ENCODE assay signal across 17 mouse cellular contexts in the genomic region with DNA sequence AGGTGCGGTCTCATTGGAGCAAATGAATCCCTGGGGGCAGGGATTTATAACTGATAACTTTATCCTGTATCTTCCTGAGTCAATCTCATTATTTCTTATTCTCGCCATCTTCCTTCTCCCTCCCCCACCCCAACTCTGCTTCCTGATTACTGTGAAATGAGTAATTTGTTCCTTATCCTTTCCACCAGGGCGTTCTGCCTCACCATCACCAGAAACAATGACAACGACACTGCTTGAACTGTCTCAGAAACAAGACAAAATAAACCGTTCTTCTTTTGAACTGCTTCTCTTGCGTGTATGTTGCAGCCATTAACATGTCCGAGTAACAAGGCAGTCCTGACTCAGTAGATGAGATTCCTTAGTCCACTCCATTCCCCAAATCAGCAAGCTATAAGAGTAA.
"Had no signal": no experiment of that assay in that cellular context is flagged by ENCODE, and none has a peak within 500 bp of the region (broad histone marks: within the 10 kb centered on the region; RNA-seq: fewer than 3 reads in every experiment).

No protein-coding gene starts in this region.

- DNase-seq: retina, postnatal 1 day; right cerebral cortex, adult 18-20 months; right cerebral cortex, postnatal 14 days; right cerebral cortex, postnatal 25 days; right cerebral cortex, postnatal 4 days; spleen, adult 18-20 months; thymus, adult 18-20 months; thymus, adult 2 months; thymus, postnatal 14 days; thymus, postnatal 25 days; thymus, postnatal 36 days; thymus, postnatal 4 days had no signal

- H3K27ac ChIP-seq: neural tube, embryonic 12.5 days; neural tube, embryonic 13.5 days; neural tube, embryonic 15.5 days; stomach, embryonic 15.5 days; stomach, postnatal 0 days had no signal

- H3K4me3 ChIP-seq: neural tube, embryonic 12.5 days; neural tube, embryonic 13.5 days; neural tube, embryonic 15.5 days; stomach, embryonic 15.5 days had no signal

- H3K27me3 ChIP-seq: neural tube, embryonic 12.5 days; neural tube, embryonic 13.5 days; neural tube, embryonic 15.5 days; stomach, embryonic 15.5 days had no signal

- H3K4me1 ChIP-seq: neural tube, embryonic 12.5 days; neural tube, embryonic 13.5 days; neural tube, embryonic 15.5 days; stomach, embryonic 15.5 days had no signal

- H3K9me3 ChIP-seq: neural tube, embryonic 12.5 days; neural tube, embryonic 13.5 days; neural tube, embryonic 15.5 days; stomach, embryonic 15.5 days had no signal

- H3K36me3 ChIP-seq: neural tube, embryonic 12.5 days; neural tube, embryonic 13.5 days; neural tube, embryonic 15.5 days; stomach, embryonic 15.5 days had no signal
